Mouse (Mus musculus) heart, postnatal 0 days (tissue): ENCODE results near the gene Thap2. TPM values are rescaled to one million over a fixed set of nuclear protein-coding genes. Genes with fewer than 3 reads are reported as not detected.

Experiments
- ATAC-seq: fragments of 200-750 bp; cut with Nextera tagmentation; 2 replicates; pipeline ENCODE4 v1.8.0; 2017; ENCODE audit warnings: low read depth, moderate number of reproducible peaks, moderate library complexity; ENCODE audit not compliant: insufficient read depth
- DNase-seq: peaks from one replicate; pipeline ENCODE4 v3.0.0-alpha.2; 2016; ENCODE audit warnings: low spot score
- H3K27ac ChIP-seq: fragments of 300-500 bp; sonication (generic); 2 replicates; pipeline ENCODE4 v1.5.1; 2014; ENCODE audit warnings: low read depth, mild to moderate bottlenecking
- H3K27me3 ChIP-seq: fragments of 300-500 bp; sonication (generic); 2 replicates; pipeline ENCODE4 v1.6.1; 2014; ENCODE audit warnings: low read length, mixed read lengths; ENCODE audit not compliant: control insufficient read depth, insufficient read depth
- H3K36me3 ChIP-seq: fragments of 300-500 bp; sonication (generic); replicated peaks from 2 replicates; pipeline ENCODE4 v1.6.1; 2014; ENCODE audit warnings: low read length, mixed read lengths; ENCODE audit not compliant: control insufficient read depth, insufficient read depth
- H3K4me1 ChIP-seq: fragments of 300-500 bp; sonication (generic); 2 replicates; pipeline ENCODE4 v1.6.1; 2014; ENCODE audit warnings: antibody characterized with exemption; ENCODE audit not compliant: control insufficient read depth, insufficient read depth
- H3K4me2 ChIP-seq: fragments of 300-500 bp; sonication (generic); 2 replicates; pipeline ENCODE4 v1.6.1; 2014; ENCODE audit warnings: low read depth, mild to moderate bottlenecking, low read length, moderate library complexity
- H3K4me3 ChIP-seq: fragments of 300-500 bp; sonication (generic); 2 replicates; pipeline ENCODE4 v1.5.1; 2014; ENCODE audit warnings: low read depth, low read length
- H3K9ac ChIP-seq: fragments of 300-500 bp; sonication (generic); replicated peaks from 2 replicates; pipeline ENCODE4 v1.6.1; 2014; ENCODE audit warnings: low read depth, low read length, mixed read lengths
- H3K9me3 ChIP-seq: fragments of 300-500 bp; sonication (generic); replicated peaks from 2 replicates; pipeline ENCODE4 v1.6.1; 2016; ENCODE audit warnings: low read length; ENCODE audit not compliant: control insufficient read depth
- CTCF ChIP-seq: IDR thresholded peaks from 2 replicates; pipeline ENCODE4 v1.5.1; 2016; ENCODE audit warnings: antibody characterized with exemption, control low read depth, low read depth
- EP300 ChIP-seq: IDR thresholded peaks from 2 replicates; pipeline ENCODE4 v1.6.1; 2016; ENCODE audit warnings: antibody characterized with exemption, low read depth
- WGBS: fragments of 180-500 bp; shearing (Covaris S2); extraction: QIAGEN DNeasy Blood & Tissue Kit; methylation state at CpG from one replicate; pipeline ENCODE4 v1.1.7; 2014; 5-methylcytosine and 5-hydroxymethylcytosine counted together
- polyA plus RNA-seq: library from polyadenylated mRNA; unstranded; fragments of >200 nt; fragmentation: Nextera tagmentation; extraction: Ambion mirVana; gene quantifications from 2 replicates; pipeline ENCODE4 v1.2.1, GENCODE M21; 2015
- total RNA-seq: library from RNA; depleted of rRNA; stranded (reverse); fragments of >200 nt; gene quantifications from 2 replicates; pipeline ENCODE4 v1.2.3, GENCODE M21; 2014; ENCODE audit warnings: low replicate concordance

Gene Thap2
- total and polyA plus RNA-seq, 2 experiments from 2014 or later: 4.0 to 8.9 TPM

DNA sequence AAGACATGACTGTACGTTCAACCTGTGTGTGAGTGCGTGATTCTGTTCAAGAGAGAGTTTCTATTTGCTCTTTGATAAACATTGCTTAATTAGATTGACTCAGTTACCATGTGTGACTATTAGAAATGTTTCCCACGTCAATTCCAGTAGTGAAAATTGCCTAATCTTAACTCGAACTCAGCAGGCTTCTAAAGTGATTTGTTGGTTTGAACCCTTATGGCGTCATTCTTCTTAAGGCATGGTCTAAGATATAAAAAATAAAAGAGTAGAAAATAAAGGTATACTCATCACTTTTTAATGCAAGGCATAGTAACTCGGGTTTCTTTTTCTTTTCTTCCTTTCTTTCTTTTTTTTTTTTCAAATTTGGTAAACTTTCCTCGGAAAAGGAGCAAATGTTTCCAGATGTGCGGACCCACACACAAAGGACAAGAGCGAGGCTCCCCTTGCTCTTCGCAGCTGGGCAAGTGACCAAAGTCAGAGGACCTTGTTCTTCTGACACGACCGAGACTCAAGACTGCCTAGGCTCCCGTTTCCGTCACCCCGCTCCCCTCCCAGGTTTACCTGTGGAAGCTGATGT lies 511 bp downstream of the Thap2 start:
- TF ChIP-seq EP300: no peak
- no peak for TF ChIP-seq CTCF
- H3K4me2 ChIP-seq: peak overlapping the region; percentile 68
- WGBS: 1% methylated on average over 15 of the region's 15 CpGs

DNA sequence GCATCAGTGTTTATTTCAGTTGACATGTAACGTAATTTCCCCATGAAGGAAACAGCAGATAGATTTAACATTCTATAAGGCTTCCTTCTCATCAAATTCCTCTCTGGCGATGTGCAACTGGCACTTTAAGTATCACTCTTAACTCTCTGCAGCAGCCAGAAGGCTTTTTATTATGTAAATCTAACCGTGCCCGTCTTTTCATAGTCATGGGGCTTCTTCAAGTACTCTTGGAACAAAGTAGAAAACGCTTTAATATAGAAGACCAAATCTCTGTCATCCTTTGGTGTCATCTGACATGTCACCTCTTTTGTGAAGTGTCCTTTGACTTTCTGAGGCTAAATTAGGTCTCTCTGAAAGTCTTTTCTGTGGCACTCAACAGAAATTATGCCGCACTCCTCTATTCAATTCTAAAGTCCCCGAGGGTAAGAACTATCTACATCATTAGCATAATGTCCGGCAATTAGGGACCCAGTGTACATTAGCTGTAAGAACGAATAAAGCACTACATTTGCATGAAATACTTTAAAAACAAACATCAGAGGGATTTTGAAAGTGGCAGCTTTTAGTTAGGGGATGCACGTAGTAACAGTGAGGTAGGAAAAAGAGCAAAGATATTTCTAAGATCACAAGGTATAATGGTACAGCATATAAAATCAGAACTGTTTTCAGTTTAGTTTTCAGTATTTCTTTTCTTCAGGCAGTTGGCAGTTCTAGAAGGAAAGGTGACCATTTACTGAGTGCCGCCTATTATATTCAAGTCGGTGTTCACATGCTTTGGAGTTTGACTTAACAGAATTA lies 1.2 kb downstream of the Thap2 start:
- 25% methylated on average over 12 of the region's 12 CpGs for WGBS
- Histone ChIP-seq H3K9ac (peak overlapping the region; percentile 98; the same call in 1 of the 2 replicates), H3K4me1 (peaks cover 34% of the 10 kb centered on the region), H3K4me3 (peak overlapping the region; percentile 98), H3K27me3 (no peaks in the 10 kb centered on the region), H3K27ac (peak overlapping the region; percentile 99; the same call in 1 of the 2 replicates), H3K4me2 (peak overlapping the region; percentile 68), H3K9me3 (no peaks in the 10 kb centered on the region), H3K36me3 (no peaks in the 10 kb centered on the region)
- TF ChIP-seq CTCF (no peak), EP300 (no peak)
- DNase-seq (no peak), ATAC-seq (no peak)

More for the DNA sequence above, 511 bp downstream of the Thap2 start:
- peaks cover 40% of the 10 kb centered on the region for H3K4me1 ChIP-seq
- no peaks in the 10 kb centered on the region for H3K27me3 ChIP-seq
- peak; percentile 41 for DNase-seq
- H3K9ac ChIP-seq: peak overlapping the region; percentile 98
- H3K4me3 ChIP-seq: peak overlapping the region; percentile 98
- H3K36me3 ChIP-seq: 0 out of 2 replicates have a peak, but pooled peaks cover 3% of the 10 kb centered on the region
- no peaks in the 10 kb centered on the region for H3K9me3 ChIP-seq
- ATAC-seq: no peak
- peak overlapping the region; percentile 99 for H3K27ac ChIP-seq

DNA sequence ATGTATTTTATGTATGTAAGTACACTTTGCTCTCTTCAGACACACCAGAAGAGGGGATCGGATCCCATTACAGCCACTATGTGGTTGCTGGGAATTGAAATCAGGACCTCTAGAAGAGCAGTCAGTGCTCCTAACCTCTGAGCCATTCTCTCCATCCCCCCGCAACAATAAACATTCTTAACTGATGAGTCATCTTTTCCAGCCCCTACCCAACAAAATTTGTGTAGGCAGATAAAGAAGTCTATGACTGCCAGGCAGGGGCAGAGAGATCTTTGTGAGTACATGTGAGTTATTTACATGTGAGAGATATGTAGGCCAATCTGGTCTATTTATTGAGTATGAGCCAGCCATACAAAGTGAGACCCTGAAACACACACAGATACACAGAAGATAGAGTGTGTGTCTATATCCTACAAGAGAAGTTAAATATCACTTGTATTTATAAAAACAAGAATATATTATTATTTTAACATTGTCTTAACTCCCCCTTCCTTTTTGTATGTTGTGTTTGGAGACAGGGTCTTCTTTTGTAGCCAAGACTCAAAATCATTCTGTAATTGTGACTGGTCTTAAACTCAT lies 2.6 kb downstream of the Thap2 start:
- ATAC-seq: no peak
- DNase-seq: no peak
- no peak overlapping the region for H3K4me3 ChIP-seq
- TF ChIP-seq EP300: no peak
- no peak for TF ChIP-seq CTCF
- peaks cover 26% of the 10 kb centered on the region for H3K4me1 ChIP-seq
- H3K27ac ChIP-seq: no peak overlapping the region
- H3K27me3 ChIP-seq: no peaks in the 10 kb centered on the region
- 32% methylated on average over 2 of the region's 2 CpGs for WGBS
- no peak overlapping the region for H3K4me2 ChIP-seq
- H3K9ac ChIP-seq: no peak overlapping the region
- no peaks in the 10 kb centered on the region for H3K36me3 ChIP-seq
- no peaks in the 10 kb centered on the region for H3K9me3 ChIP-seq

DNA sequence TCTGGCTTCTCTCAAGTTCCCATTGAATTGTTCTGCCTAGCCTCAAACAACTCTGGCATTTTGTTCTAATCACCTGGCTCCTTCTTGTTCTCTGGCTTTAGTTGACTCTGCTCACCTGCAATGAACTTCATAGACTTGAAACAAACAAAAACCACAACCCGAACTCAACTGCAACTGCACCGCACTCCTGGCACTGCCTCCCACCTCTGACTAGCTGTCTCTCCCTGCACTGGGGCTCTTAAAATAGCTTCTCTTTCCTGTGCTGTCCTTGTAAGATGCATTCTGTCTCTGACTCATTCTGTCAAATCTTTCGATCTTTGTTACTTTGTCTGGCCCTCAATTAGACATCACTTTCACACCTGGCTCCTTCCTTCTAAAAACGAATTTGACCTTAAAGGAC lies 21.1 kb downstream of the Thap2 start:
- TF ChIP-seq CTCF (no peak), EP300 (no peak)
- no peaks in the 10 kb centered on the region for H3K27me3 ChIP-seq
- ATAC-seq (no peak), DNase-seq (no peak)
- 62% methylated on average over 4 of the region's 4 CpGs for WGBS
- H3K9ac ChIP-seq: peak overlapping the region; percentile 51
- H3K9me3 ChIP-seq: no peaks in the 10 kb centered on the region
- H3K27ac ChIP-seq: peak overlapping the region; percentile 92
- H3K36me3 ChIP-seq: no peaks in the 10 kb centered on the region
- peak overlapping the region; percentile 74 for H3K4me2 ChIP-seq
- H3K4me1 ChIP-seq: 0 out of 2 replicates have a peak, but pooled peaks cover 10% of the 10 kb centered on the region
- H3K4me3 ChIP-seq: peak overlapping the region; percentile 63

DNA sequence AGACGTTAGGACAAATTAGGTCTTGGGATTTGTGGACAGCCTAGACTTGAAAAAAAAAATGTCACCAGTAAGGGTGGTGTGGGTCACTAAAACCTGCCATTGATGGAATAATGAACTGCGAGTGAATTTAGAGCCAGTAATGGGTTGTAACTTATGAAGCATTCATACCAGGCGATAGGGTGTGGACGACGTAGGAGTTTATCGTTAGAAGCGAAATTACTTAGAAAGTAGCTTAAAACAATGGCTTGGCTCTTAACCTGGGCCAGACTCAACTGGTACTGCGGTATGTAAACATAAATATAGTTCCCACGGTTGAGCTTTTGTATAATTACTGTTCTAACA lies 21.6 kb downstream of the Thap2 start:
- 6% methylated on average over 9 of the region's 9 CpGs for WGBS
- H3K9ac ChIP-seq: peak overlapping the region; percentile 51
- TF ChIP-seq EP300 (no peak), CTCF (no peak)
- DNase-seq (no peak), ATAC-seq (peak; percentile 3; the same call in 1 of the 2 replicates)
- H3K27ac ChIP-seq: peak overlapping the region; percentile 92
- peak overlapping the region; percentile 74 for H3K4me2 ChIP-seq
- H3K36me3 ChIP-seq: no peaks in the 10 kb centered on the region
- H3K9me3 ChIP-seq: no peaks in the 10 kb centered on the region
- H3K27me3 ChIP-seq: no peaks in the 10 kb centered on the region
- peak overlapping the region; percentile 63 for H3K4me3 ChIP-seq
- H3K4me1 ChIP-seq: 0 out of 2 replicates have a peak, but pooled peaks cover 10% of the 10 kb centered on the region
